Mouse (Mus musculus) adrenal gland, adult 10 weeks (tissue): Measurements from ENCODE around the gene Rab3ip. TPM values are rescaled to one million over a fixed set of nuclear protein-coding genes. Genes with fewer than 3 reads are reported as not detected.

ENCODE experiments used
- polyA plus RNA-seq: library from polyadenylated mRNA; stranded (reverse); fragments of 350-450 nt; fragmentation: Illumina TruSeq; extraction: RNeasy Lipid Tissue Mini Kit (QIAGEN cat#74804); gene quantifications from one replicate; pipeline ENCODE4 v1.2.3, GENCODE M21; 2014; ENCODE audit warnings: low read depth, low replicate concordance

Rab3ip gene
- polyA plus RNA-seq = 10.5 TPM

GRCm38 (mm10) chr10:116950009-116950769, at the start of gene Rab3ip:
Gene Rab3ip, minus strand, starts transcription at chr10:116950769.

GRCm38 (mm10) chr10:116986264-116987082, 35.9 kb upstream of the Rab3ip start, which contains the start of gene Best3:
Gene Best3, plus strand, starts transcription at chr10:116986314.

DNA sequence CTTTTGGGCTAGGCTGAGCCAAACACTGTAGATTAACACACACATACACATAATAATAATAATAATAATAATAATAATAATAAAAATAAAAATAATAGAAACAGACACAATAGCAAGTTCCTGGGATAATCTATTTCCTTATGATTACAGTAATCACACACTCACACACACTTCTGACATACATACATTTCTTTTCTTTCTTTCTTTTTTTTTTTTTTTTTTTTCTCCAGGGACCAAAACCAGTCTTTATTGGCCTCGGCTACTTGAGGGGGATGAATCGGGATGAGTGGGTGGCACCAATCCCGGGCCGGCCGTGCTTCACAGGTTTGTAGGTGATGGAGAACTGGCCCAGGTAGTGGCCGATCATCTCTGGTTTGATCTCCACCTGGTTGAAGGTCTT, 21.9 kb upstream of the Rab3ip start, which contains the start of gene Gm10271:
Gene Gm10271, minus strand, starts transcription at position 101 of the 400 bp plus-strand sequence.

GRCm38 (mm10) chr10:116896336-116897177, 54.0 kb downstream of the Rab3ip start, which contains the start of gene Myrfl:
Gene Myrfl, minus strand, starts transcription at chr10:116896919.

Other genes with a start within 250 kb of the Rab3ip start
- not detected for gene Myrfl, start 53.9 kb downstream of the Rab3ip start, polyA plus RNA-seq
- gene Gm10271, start 21.8 kb upstream of the Rab3ip start, polyA plus RNA-seq = not detected
- not detected for gene Best3, start 35.5 kb upstream of the Rab3ip start, polyA plus RNA-seq
- gene Lrrc10, start 94.6 kb upstream of the Rab3ip start, polyA plus RNA-seq = not detected
- 260 TPM for gene Cct2, start 113.0 kb upstream of the Rab3ip start, polyA plus RNA-seq
- 47.6 TPM for gene Frs2, start 197.8 kb upstream of the Rab3ip start, polyA plus RNA-seq